Mouse (Mus musculus) liver, embryonic 14.5 days (tissue): ENCODE measurements around the gene Gm10153. TPM values are rescaled to one million over a fixed set of nuclear protein-coding genes. Genes with fewer than 3 reads are reported as not detected.
"Not testable (repeated sequence)": the region's sequence is repeated elsewhere in the genome, so short reads cannot be mapped to it uniquely, and the experiment has no call there.

Experiments
- ATAC-seq: fragments of 200-750 bp; cut with Nextera tagmentation; 2 replicates; pipeline ENCODE4 v1.8.0; 2017; ENCODE audit warnings: moderate number of reproducible peaks, mild to moderate bottlenecking, moderate library complexity; ENCODE audit not compliant: insufficient read depth
- DNase-seq, 3 experiments: peaks; one replicate each; pipeline ENCODE4 v3.0.0-alpha.2; 2012 to 2013; ENCODE audit warnings: low read depth in 3 of 3, low spot score in 3 of 3
- H3K27ac ChIP-seq: fragments of 300-500 bp; sonication (generic); 2 replicates; pipeline ENCODE4 v1.5.1; 2014; ENCODE audit warnings: moderate library complexity, mild to moderate bottlenecking, control low read depth, inconsistent platforms
- H3K27me3 ChIP-seq: fragments of 300-500 bp; sonication (generic); 2 replicates; pipeline ENCODE4 v1.6.1; 2014; ENCODE audit warnings: mild to moderate bottlenecking, low read length, moderate library complexity; ENCODE audit not compliant: control insufficient read depth, insufficient read depth
- H3K36me3 ChIP-seq: fragments of 300-500 bp; sonication (generic); replicated peaks from 2 replicates; pipeline ENCODE4 v1.6.1; 2014; ENCODE audit warnings: low read depth; ENCODE audit not compliant: control insufficient read depth, insufficient read depth
- H3K4me1 ChIP-seq, 2 experiments: fragments of 200-500 bp in 1 of 2; fragments of 300-500 bp in 1 of 2; sonication (generic) in 1 of 2; replicated peaks; 2 replicates each; pipeline ENCODE4 v1.6.1; 2012 to 2014; ENCODE audit warnings: antibody characterized with exemption in 1 of 2, inconsistent platforms in 1 of 2, low read length in 1 of 2; ENCODE audit not compliant: control insufficient read depth in 2 of 2, insufficient read depth in 2 of 2
- H3K4me2 ChIP-seq: fragments of 300-500 bp; sonication (generic); 2 replicates; pipeline ENCODE4 v1.6.1; 2014; ENCODE audit warnings: low read depth, mild to moderate bottlenecking, control low read depth, moderate library complexity
- H3K4me3 ChIP-seq, 2 experiments: fragments of 200-500 bp in 1 of 2; fragments of 300-500 bp in 1 of 2; sonication (generic) in 1 of 2; 2 replicates each; pipeline ENCODE4 v1.5.1; 2012 to 2014; ENCODE audit warnings: low read depth in 2 of 2, low read length in 2 of 2, mild to moderate bottlenecking in 2 of 2, control low read depth in 1 of 2, inconsistent platforms in 1 of 2, moderate library complexity in 1 of 2; ENCODE audit not compliant: insufficient read depth in 1 of 2
- H3K9ac ChIP-seq: fragments of 300-500 bp; sonication (generic); replicated peaks from 2 replicates; pipeline ENCODE4 v1.6.1; 2014; ENCODE audit warnings: mild to moderate bottlenecking, control low read depth, moderate library complexity
- H3K9me3 ChIP-seq: fragments of 300-500 bp; sonication (generic); 2 replicates; pipeline ENCODE4 v1.6.1; 2016; ENCODE audit warnings: low read length, mixed read lengths; ENCODE audit not compliant: control insufficient read depth
- CTCF ChIP-seq: IDR thresholded peaks from 2 replicates; pipeline ENCODE4 v1.5.1; 2016; ENCODE audit warnings: antibody characterized with exemption, low read depth, control low read depth
- EP300 ChIP-seq: IDR thresholded peaks from 2 replicates; pipeline ENCODE4 v1.6.1; 2016; ENCODE audit warnings: antibody characterized with exemption, low read depth
- WGBS: fragments of 180-500 bp; shearing (Covaris S2); extraction: QIAGEN DNeasy Blood & Tissue Kit; methylation state at CpG from one replicate; pipeline ENCODE4 v1.1.7; 2014; ENCODE audit not compliant: insufficient replicate concordance; 5-methylcytosine and 5-hydroxymethylcytosine counted together
- polyA plus RNA-seq, 2 experiments: library from polyadenylated mRNA; depleted of rRNA in 1 of 2; stranded (reverse) in 1 of 2; unstranded in 1 of 2; fragments of >200 nt; fragmentation: Nextera tagmentation in 1 of 2; extraction: Ambion mirVana in 1 of 2; gene quantifications; 2 replicates each; pipeline versions ENCODE4 v1.2.1 to v1.2.3; 2012 to 2014

Gm10153 gene
- polyA plus RNA-seq, 2 experiments, result not detected

DNA sequence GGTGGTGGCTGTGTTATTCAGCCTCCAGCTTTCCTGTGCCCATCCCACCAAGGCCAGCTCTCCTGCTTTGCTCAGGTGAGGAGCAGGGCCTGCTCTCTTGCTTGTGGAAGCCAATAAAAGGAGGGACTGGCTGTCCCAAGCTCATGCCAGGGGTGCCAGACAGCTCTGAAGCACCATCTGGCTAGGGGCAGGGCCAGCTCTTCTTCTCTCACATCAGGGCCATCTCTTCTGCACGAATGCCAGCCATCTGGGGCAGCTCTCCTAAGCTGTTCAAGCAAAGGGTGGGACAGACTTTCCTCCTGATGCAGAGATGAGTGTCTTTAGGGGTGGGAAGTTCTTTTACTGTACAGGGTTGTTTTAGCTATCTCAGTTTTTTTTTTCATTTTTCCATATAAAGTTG, 9.2 kb downstream of the Gm10153 start:
- WGBS, result 10% methylated on average over 1 of the region's 1 CpGs
- H3K27ac ChIP-seq, result no peak overlapping the region
- no peaks in the 10 kb centered on the region for H3K9me3 ChIP-seq
- TF ChIP-seq EP300 (no peak), CTCF (no peak)
- H3K27me3 ChIP-seq, result no peaks in the 10 kb centered on the region
- no peak overlapping the region for H3K4me2 ChIP-seq
- no peak overlapping the region for H3K9ac ChIP-seq
- ATAC-seq, result no peak
- DNase-seq, result no peak
- no peak overlapping the region for H3K4me3 ChIP-seq
- H3K36me3 ChIP-seq, result no peaks in the 10 kb centered on the region
- H3K4me1 ChIP-seq, result no peaks in the 10 kb centered on the region

- H3K4me1 ChIP-seq, result no peaks in the 10 kb centered on the region
- ATAC-seq (no peak), DNase-seq (no peak)
- no peak overlapping the region for H3K9ac ChIP-seq
- H3K4me2 ChIP-seq, result no peak overlapping the region
- H3K4me3 ChIP-seq, result no peak overlapping the region
- no peak overlapping the region for H3K27ac ChIP-seq
- TF ChIP-seq CTCF, result no peak
- no peak for TF ChIP-seq EP300
- WGBS, result 65% methylated on average over 1 of the region's 1 CpGs
- no peaks in the 10 kb centered on the region for H3K36me3 ChIP-seq
- no peaks in the 10 kb centered on the region for H3K27me3 ChIP-seq
- H3K9me3 ChIP-seq, result no peaks in the 10 kb centered on the region
Observed at GRCm38 (mm10) chr7:142178685-142179084, 11.5 kb downstream of the Gm10153 start.

GRCm38 (mm10) chr7:142175905-142176304, 14.3 kb downstream of the Gm10153 start, which contains the start of gene Krtap5-2:
Gene Krtap5-2, minus strand, starts transcription at chr7:142176005.
- H3K36me3 ChIP-seq, H3K9me3 ChIP-seq, H3K4me2 ChIP-seq, DNase-seq, H3K4me1 ChIP-seq, H3K9ac ChIP-seq, H3K27me3 ChIP-seq, ATAC-seq, H3K27ac ChIP-seq, H3K4me3 ChIP-seq: not testable (repeated sequence)

- TF ChIP-seq EP300, result no peak
- TF ChIP-seq CTCF, result peak; percentile 64
- H3K4me3 ChIP-seq, result no peak overlapping the region
- H3K9ac ChIP-seq, result no peak overlapping the region
- ATAC-seq (no peak), DNase-seq (peak in 2 of 3 experiments; percentile 2 to 9)
- H3K36me3 ChIP-seq, result no peaks in the 10 kb centered on the region
- no peaks in the 10 kb centered on the region for H3K27me3 ChIP-seq
- no peak overlapping the region for H3K4me2 ChIP-seq
- H3K27ac ChIP-seq, result no peak overlapping the region
- WGBS, result 37% methylated on average over 3 of the region's 3 CpGs
- no peaks in the 10 kb centered on the region for H3K4me1 ChIP-seq
- H3K9me3 ChIP-seq, result no peaks in the 10 kb centered on the region
Observed at GRCm38 (mm10) chr7:142169836-142170235, 20.4 kb downstream of the Gm10153 start.

- not testable (repeated sequence) for ATAC-seq, DNase-seq, H3K9me3 ChIP-seq, H3K9ac ChIP-seq, H3K4me1 ChIP-seq, H3K27me3 ChIP-seq, H3K4me2 ChIP-seq, H3K4me3 ChIP-seq, H3K27ac ChIP-seq, H3K36me3 ChIP-seq
Observed at GRCm38 (mm10) chr7:142165639-142166038, 24.6 kb downstream of the Gm10153 start, which contains the start of gene Gm4553. Gene Gm4553, minus strand, starts transcription at chr7:142165739.

- Histone ChIP-seq H3K27me3 (no peaks in the 10 kb centered on the region), H3K27ac (no peak overlapping the region), H3K9me3 (no peaks in the 10 kb centered on the region), H3K4me2 (no peak overlapping the region), H3K9ac (no peak overlapping the region), H3K36me3 (no peaks in the 10 kb centered on the region), H3K4me3 (no peak overlapping the region), H3K4me1 (no peaks in the 10 kb centered on the region)
- TF ChIP-seq CTCF, result no peak
- TF ChIP-seq EP300, result no peak
- 77% methylated on average over 3 of the region's 3 CpGs for WGBS
- DNase-seq, result no peak
- ATAC-seq, result no peak
Observed at GRCm38 (mm10) chr7:142159366-142159765, 30.8 kb downstream of the Gm10153 start.

DNA sequence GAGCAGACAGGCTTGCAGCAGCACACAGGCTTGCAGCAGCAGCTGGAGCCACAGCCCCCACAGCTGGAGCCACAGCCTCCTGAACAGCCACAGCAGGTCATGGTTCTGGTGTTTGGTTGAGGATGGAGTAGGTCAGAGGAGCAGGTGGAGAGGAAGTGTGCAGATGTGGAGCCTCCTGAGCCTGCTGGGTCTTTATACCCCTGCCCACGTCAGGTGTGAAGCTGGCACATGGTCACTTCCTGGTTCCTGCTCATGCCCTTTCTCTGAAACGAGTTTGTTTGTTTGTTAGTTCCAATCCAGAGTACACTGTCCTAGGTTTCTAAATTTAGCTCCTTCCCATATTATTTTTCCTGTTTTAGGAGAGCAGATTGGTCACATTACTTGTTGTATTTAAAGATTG, 33.2 kb downstream of the Gm10153 start, which contains the start of gene Gm29735:
Gm29735 (minus strand) TSS at position 101 of the 400 bp plus-strand sequence.
- not testable (repeated sequence) for H3K27ac ChIP-seq, ATAC-seq, H3K9me3 ChIP-seq, H3K4me1 ChIP-seq, H3K4me2 ChIP-seq, H3K4me3 ChIP-seq, DNase-seq, H3K27me3 ChIP-seq, H3K36me3 ChIP-seq, H3K9ac ChIP-seq
- WGBS, result 30% methylated on average over 2 of the region's 2 CpGs
